Mouse (Mus musculus) megakaryocyte, embryonic 14.5 days (primary cell): ENCODE measurements around the gene Bcar3.

ENCODE experiments used
- FLI1 ChIP-seq: IDR thresholded peaks from 2 replicates; pipeline ENCODE4 v1.6.1; 2012; ENCODE audit warnings: low read length, inconsistent platforms, mixed read lengths
- GATA1 ChIP-seq: IDR thresholded peaks from 3 replicates; pipeline ENCODE4 v1.6.1; 2012; ENCODE audit warnings: mixed read lengths, low read length, inconsistent platforms, borderline replicate concordance

GRCm38 (mm10) chr3:122520875-122521274, 226.9 kb downstream of the Bcar3 start:
- TF ChIP-seq GATA1 = no peak
- TF ChIP-seq FLI1 = no peak
